ENCODE assay signal across 8 mouse cellular contexts in the genomic region with DNA sequence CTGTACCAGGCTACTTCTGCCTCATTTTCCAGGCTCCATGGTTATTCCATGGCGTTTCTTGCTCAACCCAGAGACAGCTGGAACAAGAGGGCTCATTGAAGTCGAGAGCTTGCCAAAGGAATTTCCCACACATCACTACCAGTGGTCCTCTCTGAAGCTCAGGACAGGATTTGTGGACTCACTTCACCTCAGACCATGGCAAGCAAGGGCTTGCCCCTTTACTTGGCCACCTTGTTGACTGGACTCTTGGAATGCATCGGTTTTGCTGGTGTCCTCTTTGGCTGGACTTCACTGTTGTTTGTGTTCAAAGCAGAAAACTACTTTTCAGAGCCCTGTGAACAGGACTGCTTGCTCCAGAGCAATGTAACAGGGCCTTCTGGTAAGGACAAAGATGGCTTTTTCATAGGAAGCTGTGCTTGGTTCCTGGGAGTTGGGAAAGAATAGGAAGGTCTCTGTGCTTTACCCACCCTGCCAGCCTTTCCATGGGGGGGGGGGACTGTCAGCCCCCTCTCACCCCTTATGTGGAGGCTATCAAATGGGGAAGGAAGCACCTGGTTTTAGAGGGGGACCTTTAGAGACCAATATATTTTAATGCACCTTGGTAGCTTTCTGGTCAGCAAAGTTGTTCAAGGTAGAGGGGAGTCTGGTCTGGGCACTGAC. TPM values are rescaled to one million over a fixed set of nuclear protein-coding genes. Genes with fewer than 3 reads are reported as not detected.
DNase-seq lines count a peak whose midpoint lies in the region; ATAC-seq and TF ChIP-seq lines count a peak whose summit lies in the region.
"Had no signal": no experiment of that assay in that cellular context is flagged by ENCODE, and none has a peak within 500 bp of the region (broad histone marks: within the 10 kb centered on the region; RNA-seq: fewer than 3 reads in every experiment).

No protein-coding gene starts in this region.

- no peaks in the 10 kb centered on the region for H3K4me1 ChIP-seq in forebrain, postnatal 0 days (ENCODE audit: insufficient read depth)
- H3K4me1 ChIP-seq in limb, embryonic 15.5 days, result peaks cover 16% of the 10 kb centered on the region

- ATAC-seq in forebrain, postnatal 0 days, result no peak
- ATAC-seq in limb, embryonic 15.5 days (ENCODE audit: insufficient number of reproducible peaks, low FRiP score, low TSS enrichment, low read depth), result no peak
- no peak for ATAC-seq in megakaryocyte-erythroid progenitor cell, adult 5-6 weeks (replicated peaks; ENCODE audit: low FRiP score, low TSS enrichment, poor library complexity, severe bottlenecking)

- DNase-seq in spleen, postnatal 10 days (ENCODE audit: low spot score in 2 of 2), result peak; percentile 38 to 63
- DNase-seq in spleen, postnatal 14 days (ENCODE audit: low spot score in 2 of 2), result no peak
- no peak for DNase-seq in forebrain, postnatal 0 days
- no peak for DNase-seq in layer of hippocampus, adult 11-12 months (ENCODE audit: low spot score)
- DNase-seq in cerebellum, adult 8-10 months, result no peak
- DNase-seq: cerebellum, adult 11-12 months had no signal

- no peak for TF ChIP-seq CTCF in forebrain, postnatal 0 days (IDR thresholded peaks at IDR 0.05; ENCODE audit: low read depth)

- no peaks in the 10 kb centered on the region; the same call in 1 of the 2 replicates for H3K27me3 ChIP-seq in forebrain, postnatal 0 days (ENCODE audit: insufficient read depth, low read length)
- H3K27me3 ChIP-seq in limb, embryonic 15.5 days, result no peaks in the 10 kb centered on the region

- 0 out of 2 replicates have a peak overlapping the region, but pooled peaks have one; percentile 33 for H3K4me2 ChIP-seq in forebrain, postnatal 0 days (ENCODE audit: low read depth)
- peak overlapping the region; percentile 53 for H3K4me2 ChIP-seq in limb, embryonic 15.5 days

- no peak overlapping the region for H3K4me3 ChIP-seq in forebrain, postnatal 0 days (ENCODE audit: low read depth, low read length)
- H3K4me3 ChIP-seq in limb, embryonic 15.5 days, result peak overlapping the region; percentile 48

- WGBS in forebrain, postnatal 0 days, result 74% methylated on average over 3 of the region's 3 CpGs
- WGBS in limb, embryonic 15.5 days, result 45% methylated on average over 3 of the region's 3 CpGs

- no peaks in the 10 kb centered on the region for H3K36me3 ChIP-seq in forebrain, postnatal 0 days (ENCODE audit: insufficient read depth)
- H3K36me3 ChIP-seq in limb, embryonic 15.5 days, result 0 out of 2 replicates have a peak, but pooled peaks cover 2% of the 10 kb centered on the region

- no peak overlapping the region for H3K9ac ChIP-seq in forebrain, postnatal 0 days
- H3K9ac ChIP-seq in limb, embryonic 15.5 days, result no peak overlapping the region

- H3K9me3 ChIP-seq in forebrain, postnatal 0 days (ENCODE audit: low read length), result no peaks in the 10 kb centered on the region
- H3K9me3 ChIP-seq in limb, embryonic 15.5 days, result no peaks in the 10 kb centered on the region

- no peak overlapping the region for H3K27ac ChIP-seq in forebrain, postnatal 0 days (ENCODE audit: low read depth, low read length)
- no peak overlapping the region for H3K27ac ChIP-seq in limb, embryonic 15.5 days

RNA-seq across cellular contexts. Expression of a gene that starts 1.2 kb away (rescaled TPM):
- total RNA-seq in forebrain, postnatal 0 days (2014; rRNA removed), result 2.2 and 7.6 TPM in 2 replicates
- 3.5 and 3.8 TPM in 2 replicates for polyA plus RNA-seq in forebrain, postnatal 0 days (2015; fragmentation: Nextera tagmentation; extraction: Ambion mirVana)
- 32.4 and 36.2 TPM in 2 replicates for polyA plus RNA-seq in limb, embryonic 15.5 days (2015; fragmentation: Nextera tagmentation; extraction: Ambion mirVana)
- total RNA-seq in megakaryocyte-erythroid progenitor cell, adult 5-6 weeks (2014; fragmentation: Nextera tagmentation), result 118 and 137 TPM in 2 replicates
- total RNA-seq in megakaryocyte-erythroid progenitor cell, adult 5-6 weeks (2017), result 65.3 and 108 TPM in 2 replicates

RNA-seq across cellular contexts. Expression of a gene that starts 42.6 kb away (rescaled TPM):
- total RNA-seq in forebrain, postnatal 0 days (2014; rRNA removed), result not detected in 2 replicates
- polyA plus RNA-seq in forebrain, postnatal 0 days (2015; fragmentation: Nextera tagmentation; extraction: Ambion mirVana), result not detected in 2 replicates
- polyA plus RNA-seq in limb, embryonic 15.5 days (2015; fragmentation: Nextera tagmentation; extraction: Ambion mirVana), result 0.18 TPM in 1 of 2 replicates, not detected in the other
- not detected in 2 replicates for total RNA-seq in megakaryocyte-erythroid progenitor cell, adult 5-6 weeks (2014; fragmentation: Nextera tagmentation)
- total RNA-seq in megakaryocyte-erythroid progenitor cell, adult 5-6 weeks (2017), result 0.85 and 3.2 TPM in 2 replicates

RNA-seq across cellular contexts. Expression of a gene that starts 50.4 kb away (rescaled TPM):
- total RNA-seq in forebrain, postnatal 0 days (2014; rRNA removed), result not detected in 2 replicates
- not detected in 2 replicates for polyA plus RNA-seq in forebrain, postnatal 0 days (2015; fragmentation: Nextera tagmentation; extraction: Ambion mirVana)
- not detected in 2 replicates for polyA plus RNA-seq in limb, embryonic 15.5 days (2015; fragmentation: Nextera tagmentation; extraction: Ambion mirVana)
- total RNA-seq in megakaryocyte-erythroid progenitor cell, adult 5-6 weeks (2014; fragmentation: Nextera tagmentation), result not detected in 2 replicates
- not detected in 2 replicates for total RNA-seq in megakaryocyte-erythroid progenitor cell, adult 5-6 weeks (2017)

RNA-seq across cellular contexts. Expression of a gene that starts 51.1 kb away (rescaled TPM):
- total RNA-seq in forebrain, postnatal 0 days (2014; rRNA removed), result 17.7 and 23.7 TPM in 2 replicates
- 25.8 and 26.1 TPM in 2 replicates for polyA plus RNA-seq in forebrain, postnatal 0 days (2015; fragmentation: Nextera tagmentation; extraction: Ambion mirVana)
- 0.96 TPM in 2 replicates for polyA plus RNA-seq in limb, embryonic 15.5 days (2015; fragmentation: Nextera tagmentation; extraction: Ambion mirVana)
- total RNA-seq in megakaryocyte-erythroid progenitor cell, adult 5-6 weeks (2014; fragmentation: Nextera tagmentation), result not detected in 2 replicates
- not detected in 2 replicates for total RNA-seq in megakaryocyte-erythroid progenitor cell, adult 5-6 weeks (2017)

Comparison
In these comparisons a context has a peak if more than half of its experiments do, and no peak if none do; other contexts are left out.
1. DNase-seq: peak in spleen, postnatal 10 days (2 of 2); none in spleen, postnatal 14 days (0 of 2), forebrain, postnatal 0 days (single experiment), layer of hippocampus, adult 11-12 months (single experiment) and cerebellum, adult 8-10 months (single experiment).